Mouse (Mus musculus) lung, postnatal 25 days (tissue): ENCODE data around the gene Srpr.

Experiments used
- DNase-seq: peaks from one replicate; pipeline ENCODE4 v3.0.0; 2022; ENCODE audit warnings: low spot score

The Srpr gene

GRCm38 (mm10) chr9:35188700-35189099 is 11.3 kb upstream of the Srpr start:
- peak; percentile 43 for DNase-seq

- no peak for DNase-seq
These were observed 6.9 kb upstream of the Srpr start for GRCm38 (mm10) chr9:35192983-35193542.

- DNase-seq, result no peak
These were observed 5.9 kb upstream of the Srpr start for GRCm38 (mm10) chr9:35194048-35194447.

- DNase-seq, result no peak
These were observed 2.4 kb upstream of the Srpr start for GRCm38 (mm10) chr9:35197625-35198024.

DNA sequence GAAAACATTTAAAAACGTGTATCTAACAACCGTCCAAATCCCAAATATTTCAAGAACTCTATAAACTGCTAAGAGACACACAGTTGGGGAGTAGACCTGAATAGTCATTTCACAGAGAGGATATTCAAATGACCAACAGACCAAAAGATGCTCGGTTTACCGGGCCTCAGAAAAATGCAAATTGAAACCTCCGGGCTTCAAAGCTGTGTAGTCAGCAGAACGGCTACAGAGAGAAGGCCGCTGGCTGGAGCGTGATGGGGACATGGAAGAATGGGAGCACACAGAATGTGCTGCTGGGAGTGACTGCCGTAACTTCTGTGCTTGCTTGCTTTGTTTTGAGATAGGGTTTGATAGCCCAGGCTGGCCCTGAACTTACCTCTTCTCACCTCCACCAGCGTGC is 1.6 kb upstream of the Srpr start:
- DNase-seq, result no peak

- DNase-seq, result no peak
These were observed 817 bp upstream of the Srpr start for GRCm38 (mm10) chr9:35198945-35199771.

GRCm38 (mm10) chr9:35200529-35201060 is 620 bp downstream of the Srpr start:
- DNase-seq, result no peak

- DNase-seq, result peak; percentile 30
These were observed 3.6 kb downstream of the Srpr start for GRCm38 (mm10) chr9:35203536-35203935.

GRCm38 (mm10) chr9:35204421-35204820 is 4.4 kb downstream of the Srpr start:
- DNase-seq, result no peak

DNA sequence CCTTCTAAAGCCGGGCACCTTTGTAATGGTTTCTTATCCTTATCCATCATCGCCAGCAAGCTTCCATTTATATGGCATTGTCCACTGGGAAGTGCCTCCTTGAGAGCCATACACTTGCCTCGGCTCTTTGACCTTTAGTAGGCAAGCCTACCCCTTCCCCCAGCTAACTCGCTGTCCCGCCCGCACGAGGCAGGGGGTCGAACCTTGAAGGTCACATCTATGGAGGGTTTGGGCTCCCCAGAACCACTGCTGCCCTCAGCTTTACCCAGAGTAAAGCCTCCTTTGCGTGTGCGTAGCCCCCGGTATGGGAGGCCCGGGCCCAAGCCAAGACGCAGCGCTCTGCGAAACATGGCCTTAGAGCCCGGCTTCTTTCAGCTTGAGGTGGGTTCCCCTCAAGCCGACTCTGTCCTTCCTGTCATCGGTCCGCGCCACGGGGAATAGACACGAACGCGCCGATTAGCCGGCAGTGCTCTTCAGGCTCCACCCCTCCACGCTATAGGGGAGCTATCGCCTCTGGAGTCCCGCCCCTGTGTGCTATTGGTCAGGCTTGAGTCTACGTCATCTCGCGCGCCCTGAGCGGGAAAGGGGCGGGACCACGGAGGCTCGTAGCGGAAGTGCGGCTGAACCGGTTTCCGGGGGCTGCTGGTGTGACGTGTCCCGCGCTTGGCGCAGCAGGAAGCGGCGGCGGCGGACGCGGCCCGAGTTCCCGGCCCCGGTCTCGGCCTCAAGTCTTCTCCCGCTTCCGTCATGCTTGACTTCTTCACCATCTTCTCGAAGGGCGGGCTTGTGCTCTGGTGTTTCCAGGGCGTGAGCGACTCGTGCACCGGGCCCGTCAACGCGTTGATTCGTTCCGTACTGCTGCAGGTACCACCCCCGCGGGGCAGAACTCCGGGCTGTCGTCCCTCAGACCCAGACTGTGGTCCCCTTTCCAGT is 10.8 kb downstream of the Srpr start, which contains the start of gene Foxred1:
Gene Foxred1, minus strand, starts transcription at position 514 of the 933 bp plus-strand sequence.
- peak; percentile 99 for DNase-seq

GRCm38 (mm10) chr9:35211573-35212511 is 11.9 kb downstream of the Srpr start:
- no peak for DNase-seq

- no peak for DNase-seq
These were observed 18.0 kb downstream of the Srpr start for GRCm38 (mm10) chr9:35217963-35218362.

DNA sequence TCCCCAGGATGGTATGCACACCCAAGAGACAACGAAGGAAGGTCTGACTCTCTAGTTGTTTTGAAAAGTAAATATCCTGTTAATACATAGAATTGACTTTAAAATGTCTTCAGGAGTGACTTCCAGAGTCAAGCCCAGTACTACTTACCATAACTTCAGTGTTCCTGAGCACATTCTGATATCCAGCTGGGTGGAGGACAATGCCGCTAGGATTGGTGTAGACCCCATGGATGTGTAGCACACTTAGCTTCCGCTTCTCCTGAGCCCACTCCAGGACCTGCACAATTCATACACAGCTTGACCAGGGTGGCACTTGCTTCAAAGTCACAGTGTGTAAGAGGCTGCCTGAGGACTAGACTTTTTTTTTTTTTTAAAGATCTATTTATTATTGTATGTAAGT is 23.5 kb downstream of the Srpr start:
- no peak for DNase-seq

DNA sequence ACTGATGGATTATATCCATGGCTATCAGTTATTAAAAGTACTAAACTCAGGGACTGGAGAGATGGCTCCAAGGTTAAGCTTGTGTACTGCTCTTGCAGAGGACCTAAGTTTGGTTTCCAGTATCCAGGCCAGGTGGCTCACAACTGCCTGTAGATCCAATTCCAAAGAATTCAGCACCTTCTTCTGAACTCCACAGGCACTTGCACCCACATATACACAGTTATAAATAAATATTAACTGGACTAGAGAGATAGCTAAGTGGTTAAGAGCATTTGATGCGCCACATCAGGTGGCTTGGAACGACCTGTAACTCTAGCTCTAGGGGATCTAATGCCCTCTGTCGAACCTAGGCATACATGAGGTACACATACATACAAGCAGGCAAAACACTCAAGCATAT is 28.7 kb downstream of the Srpr start:
- DNase-seq, result no peak

DNA sequence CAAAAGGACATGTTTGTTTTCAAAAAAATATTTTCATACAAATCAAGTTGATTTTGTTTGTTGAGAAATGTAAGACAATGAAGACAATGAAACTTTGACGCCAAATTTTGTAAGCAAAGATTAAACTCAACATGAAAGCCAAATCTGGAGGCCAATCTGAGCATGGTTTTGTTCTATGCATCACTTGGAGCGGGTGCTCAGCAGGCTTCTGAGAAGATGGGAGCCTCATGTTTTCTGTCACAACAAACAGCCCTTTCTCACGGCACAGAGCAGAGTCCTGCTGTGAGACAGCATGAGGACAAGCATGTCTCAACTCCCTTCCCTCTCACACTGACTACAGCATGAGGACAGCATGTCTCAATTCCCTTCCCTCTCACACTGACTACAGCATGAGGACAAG is 36.0 kb downstream of the Srpr start:
- no peak for DNase-seq

GRCm38 (mm10) chr9:35238371-35238770 is 38.4 kb downstream of the Srpr start:
- no peak for DNase-seq

DNA sequence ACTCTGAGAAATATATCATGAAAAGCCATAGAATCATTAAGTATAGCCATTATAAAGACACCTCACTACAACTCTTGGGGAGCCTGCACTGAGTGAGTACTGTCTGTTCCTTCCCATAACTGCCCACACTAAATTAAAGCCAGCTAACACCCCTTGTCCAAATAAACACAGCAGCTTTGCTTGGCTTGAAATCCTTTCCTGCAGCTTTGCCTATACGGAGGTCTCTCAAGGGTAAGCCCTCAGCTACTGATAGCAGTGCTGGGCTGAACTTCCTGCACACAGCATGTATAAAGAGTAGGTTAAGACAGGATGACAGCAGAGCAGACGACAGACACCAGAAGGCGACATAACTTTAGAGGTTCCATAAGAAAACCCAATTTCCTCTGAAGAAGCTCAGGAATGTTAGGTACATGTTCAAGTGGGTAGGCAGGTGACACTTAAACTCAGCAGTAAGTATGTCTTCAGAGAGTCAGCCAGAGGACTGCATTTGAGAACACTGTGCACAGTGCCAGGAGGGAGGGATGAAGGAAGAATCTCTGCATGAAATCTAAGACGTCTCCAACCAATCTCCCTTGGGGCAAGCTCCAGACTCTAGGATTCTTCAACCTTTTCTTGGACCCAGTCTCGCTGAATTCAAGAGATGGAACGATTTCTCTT is 39.1 kb downstream of the Srpr start:
- DNase-seq, result peak; percentile 27

- DNase-seq, result peak; percentile 7
These were observed 39.8 kb downstream of the Srpr start for GRCm38 (mm10) chr9:35239734-35240133.

DNA sequence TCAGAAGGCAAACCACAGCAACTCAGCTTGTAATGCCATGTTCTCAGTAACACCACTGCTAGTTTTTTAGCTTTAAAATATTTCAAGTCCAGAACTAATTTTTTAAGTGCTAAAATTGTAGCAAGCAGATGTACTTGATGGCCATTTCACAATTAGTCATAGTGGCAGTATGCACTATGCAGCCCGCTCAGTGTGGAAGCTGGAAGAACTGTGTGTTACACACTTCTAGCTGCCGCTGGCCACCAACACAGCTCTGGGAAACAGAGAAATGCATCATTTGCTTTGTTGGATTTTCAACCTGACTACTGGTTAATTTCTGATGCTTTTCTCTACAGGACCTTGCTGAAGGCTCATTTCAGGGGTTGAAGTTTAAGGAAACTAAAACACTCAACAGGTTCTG is 47.4 kb downstream of the Srpr start:
- no peak for DNase-seq

DNA sequence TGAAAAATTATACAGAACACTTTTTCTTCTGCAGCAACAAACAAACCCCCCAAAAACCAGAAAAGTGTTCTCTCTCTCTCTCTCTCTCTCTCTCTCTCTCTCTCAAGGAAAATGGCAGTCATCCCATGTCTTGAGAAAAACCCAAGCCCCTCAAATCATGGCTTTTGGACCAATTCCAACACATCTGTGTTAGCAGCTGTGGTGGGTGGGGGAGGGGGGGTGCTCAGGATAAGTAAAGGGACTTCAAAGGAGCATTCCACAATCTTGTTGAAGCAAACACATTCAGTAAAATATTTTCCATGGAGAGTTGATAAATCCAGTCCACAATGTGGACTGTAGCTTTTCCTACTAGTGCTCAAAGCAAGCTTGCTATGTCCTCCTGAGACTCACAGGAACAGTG is 49.5 kb downstream of the Srpr start:
- no peak for DNase-seq

DNA sequence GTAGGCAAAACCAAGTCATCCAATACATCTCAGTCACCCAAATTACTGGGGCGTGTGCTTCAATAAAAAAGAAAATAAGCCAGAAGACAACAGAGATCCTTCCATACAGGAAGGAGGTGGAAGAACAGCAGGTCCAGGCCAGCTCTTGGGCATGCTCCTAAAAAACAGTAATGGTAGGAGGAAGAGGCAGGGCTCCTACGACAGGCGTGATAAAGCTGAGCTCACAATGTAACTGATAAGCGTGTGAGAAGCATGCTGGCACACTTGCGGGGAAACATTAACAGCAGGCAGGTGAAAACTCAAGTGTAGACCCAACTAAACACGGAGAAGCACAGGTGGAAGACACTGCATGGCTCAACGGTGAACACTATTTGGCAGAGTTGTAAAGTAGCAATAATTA is 57.4 kb downstream of the Srpr start:
- no peak for DNase-seq
